In the genomic region with DNA sequence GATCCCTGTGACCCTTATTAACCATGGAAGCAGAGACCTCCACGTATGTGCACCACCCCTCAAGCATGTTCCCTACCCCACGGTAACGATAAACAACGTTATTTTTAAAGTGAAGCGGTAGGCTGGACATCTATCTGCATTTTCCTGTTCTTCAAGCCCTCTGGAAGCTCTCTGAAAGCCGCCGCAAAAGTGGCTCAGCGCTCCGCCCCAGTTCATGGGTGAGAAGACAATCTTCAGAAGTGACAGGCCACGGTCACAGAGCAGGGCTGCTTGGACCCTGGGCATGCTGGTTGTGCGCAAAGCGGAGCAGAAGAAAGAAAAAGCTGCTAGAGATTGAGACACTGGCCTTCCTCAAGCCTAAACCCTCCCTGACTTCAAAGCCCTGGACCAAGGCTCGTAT, we compare ENCODE assay signal across 9 mouse cellular contexts.
DNase-seq lines count a peak whose midpoint lies in the region; ATAC-seq and TF ChIP-seq lines count a peak whose summit lies in the region.
"Had no signal": no experiment of that assay in that cellular context is flagged by ENCODE, and none has a peak within 500 bp of the region (broad histone marks: within the 10 kb centered on the region; RNA-seq: fewer than 3 reads in every experiment).

No protein-coding gene starts in this region.

- peaks cover 2% of the 10 kb centered on the region; the same call in 1 of the 2 replicates for H3K27me3 ChIP-seq in cerebellum, adult 2 months (ENCODE audit: control insufficient read depth, insufficient read depth, low read length)
- H3K27me3 ChIP-seq in E14TG2a.4 (ENCODE audit: insufficient read depth, low read length): peaks cover 89% of the 10 kb centered on the region
- no peaks in the 10 kb centered on the region for H3K27me3 ChIP-seq in forebrain, embryonic 16.5 days (replicated peaks; ENCODE audit: control insufficient read depth, insufficient read depth, low read length)
- H3K27me3 ChIP-seq in midbrain, embryonic 13.5 days: no peaks in the 10 kb centered on the region
- peaks cover 3% of the 10 kb centered on the region; the same call in 1 of the 2 replicates for H3K27me3 ChIP-seq in thymus, adult 2 months (ENCODE audit: control insufficient read depth, insufficient read depth, low read length)

- no peak for DNase-seq in cerebellum, adult 2 months
- no peak for DNase-seq in cerebellum, adult 11-12 months
- no peak for DNase-seq in thymus, adult 2 months
- no peak for DNase-seq in gastrocnemius, postnatal 4 days (ENCODE audit: low spot score in 2 of 2)
- no peak for DNase-seq in left cerebral cortex, adult 11 months (ENCODE audit: low spot score)
- DNase-seq: kidney, adult 18-20 months had no signal

- no peak overlapping the region for H3K4me2 ChIP-seq in forebrain, embryonic 16.5 days (ENCODE audit: low read length)
- peak overlapping the region; percentile 63 for H3K4me2 ChIP-seq in midbrain, embryonic 13.5 days (replicated peaks)

- H3K4me3 ChIP-seq in cerebellum, adult 2 months (replicated peaks; ENCODE audit: insufficient read depth, low read depth, low read length): no peak overlapping the region
- peak overlapping the region; percentile 69; the same call in 1 of the 2 replicates for H3K4me3 ChIP-seq in E14TG2a.4 (replicated peaks; ENCODE audit: low read length)
- no peak overlapping the region for H3K4me3 ChIP-seq in forebrain, embryonic 16.5 days (replicated peaks; ENCODE audit: low read length)
- 0 out of 2 replicates have a peak overlapping the region, but pooled peaks have one; percentile 40 for H3K4me3 ChIP-seq in midbrain, embryonic 13.5 days (replicated peaks)
- H3K4me3 ChIP-seq in thymus, adult 2 months (ENCODE audit: control insufficient read depth, insufficient read depth, low read length): no peak overlapping the region

- ATAC-seq in forebrain, embryonic 16.5 days: no peak
- ATAC-seq in midbrain, embryonic 13.5 days: no peak

- no peaks in the 10 kb centered on the region for H3K36me3 ChIP-seq in E14TG2a.4 (ENCODE audit: insufficient read depth, low read length)
- H3K36me3 ChIP-seq in forebrain, embryonic 16.5 days (ENCODE audit: control insufficient read depth, insufficient read depth): no peaks in the 10 kb centered on the region
- no peaks in the 10 kb centered on the region for H3K36me3 ChIP-seq in midbrain, embryonic 13.5 days
- H3K36me3 ChIP-seq in thymus, adult 2 months (ENCODE audit: control insufficient read depth, insufficient read depth, low read length): no peaks in the 10 kb centered on the region

- no peaks in the 10 kb centered on the region for H3K9me3 ChIP-seq in E14TG2a.4 (ENCODE audit: low read length)
- H3K9me3 ChIP-seq in forebrain, embryonic 16.5 days (ENCODE audit: control insufficient read depth, low read length): no peaks in the 10 kb centered on the region
- no peaks in the 10 kb centered on the region; the same call in 1 of the 2 replicates for H3K9me3 ChIP-seq in midbrain, embryonic 13.5 days

- no peak overlapping the region for H3K9ac ChIP-seq in forebrain, embryonic 16.5 days (replicated peaks; ENCODE audit: low read depth, low read length)
- H3K9ac ChIP-seq in midbrain, embryonic 13.5 days (replicated peaks): 0 out of 2 replicates have a peak overlapping the region, but pooled peaks have one; percentile 71

- 78% methylated on average over 13 of the region's 13 CpGs for WGBS in cerebellum, adult 2 months
- 43% methylated on average over 13 of the region's 13 CpGs for WGBS in forebrain, embryonic 16.5 days
- 37% methylated on average over 13 of the region's 13 CpGs for WGBS in midbrain, embryonic 13.5 days
- WGBS in thymus, adult 2 months: 97% methylated on average over 13 of the region's 13 CpGs

- H3K4me1 ChIP-seq in cerebellum, adult 2 months (ENCODE audit: control insufficient read depth, insufficient read depth, low read length): no peaks in the 10 kb centered on the region; the same call in 1 of the 2 replicates
- H3K4me1 ChIP-seq in E14TG2a.4 (replicated peaks; ENCODE audit: low read depth, low read length): peaks cover 39% of the 10 kb centered on the region
- H3K4me1 ChIP-seq in forebrain, embryonic 16.5 days (replicated peaks; ENCODE audit: control insufficient read depth, insufficient read depth, low read length): peaks cover 22% of the 10 kb centered on the region
- peaks cover 36% of the 10 kb centered on the region for H3K4me1 ChIP-seq in midbrain, embryonic 13.5 days (replicated peaks)
- peaks cover 7% of the 10 kb centered on the region; the same call in 1 of the 2 replicates for H3K4me1 ChIP-seq in thymus, adult 2 months (replicated peaks; ENCODE audit: control insufficient read depth, insufficient read depth, low read length)

- TF ChIP-seq POLR2A in cerebellum, adult 2 months (IDR thresholded peaks at IDR 0.05; ENCODE audit: borderline replicate concordance, insufficient read depth, low read length): no peak
- TF ChIP-seq POLR2A in thymus, adult 2 months (IDR thresholded peaks at IDR 0.05; ENCODE audit: control insufficient read depth, extremely low read depth, insufficient read depth, low read length, poor library complexity): no peak

- no peak for TF ChIP-seq CTCF in cerebellum, adult 2 months (IDR thresholded peaks at IDR 0.05; ENCODE audit: borderline replicate concordance, insufficient read depth, low read depth, low read length)
- TF ChIP-seq CTCF in E14TG2a.4 (conservative IDR thresholded peaks at IDR 0.05; ENCODE audit: low read length): no peak
- TF ChIP-seq CTCF in thymus, adult 2 months (IDR thresholded peaks at IDR 0.05; ENCODE audit: borderline replicate concordance, control insufficient read depth, extremely low read depth, insufficient read depth, low read length, poor library complexity): no peak

- peak overlapping the region; percentile 47; the same call in 1 of the 2 replicates for H3K27ac ChIP-seq in cerebellum, adult 2 months (ENCODE audit: insufficient read depth, low read length)
- H3K27ac ChIP-seq in forebrain, embryonic 16.5 days (ENCODE audit: low read length): peak overlapping the region; percentile 81
- H3K27ac ChIP-seq in midbrain, embryonic 13.5 days: peak overlapping the region; percentile 92
- no peak overlapping the region for H3K27ac ChIP-seq in thymus, adult 2 months (ENCODE audit: control insufficient read depth, insufficient read depth, low read length)

Comparison
In these comparisons a context has a peak if more than half of its experiments do, and no peak if none do; other contexts are left out.
1. H3K4me3 ChIP-seq: peak in E14TG2a.4 (single experiment) and midbrain, embryonic 13.5 days (single experiment); none in cerebellum, adult 2 months (single experiment), forebrain, embryonic 16.5 days (single experiment) and thymus, adult 2 months (single experiment).